Mouse (Mus musculus) myocyte (in vitro differentiated cells): Measurements from ENCODE around the gene Ccdc171.

ENCODE experiments used
- CEBPB ChIP-seq: IDR thresholded peaks from 2 replicates; pipeline ENCODE4 v1.6.1; 2011; ENCODE audit warnings: mild to moderate bottlenecking, moderate library complexity; ENCODE audit not compliant: poor library complexity, insufficient read depth, severe bottlenecking
- E2F4 ChIP-seq: IDR thresholded peaks from one replicate; pipeline ENCODE4 v1.6.1; 2011; ENCODE audit warnings: mild to moderate bottlenecking, control low read depth, moderate library complexity; ENCODE audit not compliant: insufficient read depth
- MAX ChIP-seq: IDR thresholded peaks from one replicate; pipeline ENCODE4 v1.6.1; 2011; ENCODE audit warnings: low read depth, mild to moderate bottlenecking, control low read depth
- MYOD1 ChIP-seq, 3 experiments: IDR thresholded peaks; one replicate each; pipeline ENCODE4 v1.6.1; 2011; ENCODE audit warnings: control low read depth in 2 of 3, low read depth in 2 of 3, mild to moderate bottlenecking in 2 of 3, moderate library complexity in 1 of 3; ENCODE audit not compliant: insufficient read length in 2 of 3, control insufficient read depth in 1 of 3
- MYOG ChIP-seq, 3 experiments: IDR thresholded peaks; one replicate each; pipeline ENCODE4 v1.6.1; 2011; ENCODE audit warnings: control low read depth in 2 of 3, low read depth in 2 of 3, mild to moderate bottlenecking in 2 of 3; ENCODE audit not compliant: insufficient read length in 2 of 3, control insufficient read depth in 1 of 3, insufficient read depth in 1 of 3
- POLR2A ChIP-seq: IDR thresholded peaks from one replicate; pipeline ENCODE4 v1.6.1; 2011; ENCODE audit warnings: low read depth, mild to moderate bottlenecking, control low read depth, moderate library complexity; ENCODE audit not compliant: insufficient read length
- REST ChIP-seq: IDR thresholded peaks from one replicate; pipeline ENCODE4 v1.6.1; 2011; ENCODE audit warnings: mild to moderate bottlenecking, control low read depth, moderate library complexity; ENCODE audit not compliant: insufficient read depth, insufficient read length
- SRF ChIP-seq: IDR thresholded peaks from one replicate; pipeline ENCODE4 v1.6.1; 2011; ENCODE audit warnings: low read depth; ENCODE audit not compliant: control insufficient read depth, insufficient read length
- TCF12 ChIP-seq: IDR thresholded peaks from one replicate; pipeline ENCODE4 v1.6.1; 2011; ENCODE audit warnings: mild to moderate bottlenecking, control low read depth; ENCODE audit not compliant: poor library complexity, insufficient read depth, severe bottlenecking
- USF1 ChIP-seq: IDR thresholded peaks from one replicate; pipeline ENCODE4 v1.6.1; 2011; ENCODE audit warnings: low read depth, mild to moderate bottlenecking, control low read depth, moderate library complexity

DNA sequence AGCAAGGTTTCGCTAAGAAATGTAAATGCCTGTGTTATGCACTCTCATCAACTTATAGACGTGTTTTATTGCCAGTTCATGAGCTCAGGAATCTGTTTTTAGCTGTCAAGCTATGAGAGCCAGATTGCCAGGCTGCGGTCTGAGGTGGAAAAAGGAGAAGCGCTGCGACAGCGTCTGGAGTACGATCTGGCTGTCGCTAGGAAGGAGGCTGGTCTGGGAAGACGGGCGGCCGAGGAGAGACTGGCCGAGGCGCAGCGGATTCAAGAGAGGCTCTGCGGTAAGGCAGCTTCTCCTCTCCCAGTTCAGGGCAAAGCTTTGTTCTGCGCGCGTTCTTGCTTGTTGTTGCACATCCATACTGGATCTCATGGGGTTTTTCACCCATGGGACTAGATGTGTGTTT is 24.2 kb downstream of the Ccdc171 start:
- no peak for TF ChIP-seq USF1
- TF ChIP-seq TCF12: no peak
- no peak for TF ChIP-seq SRF
- no peak for TF ChIP-seq REST
- no peak for TF ChIP-seq POLR2A
- TF ChIP-seq CEBPB: no peak
- no peak for TF ChIP-seq E2F4
- no peak for TF ChIP-seq MYOD1 (IDR thresholded peaks at IDR 0.05; ENCODE audit: control insufficient read depth in 1 of 3, insufficient read length in 2 of 3, low read depth in 2 of 3)
- TF ChIP-seq MYOG (IDR thresholded peaks at IDR 0.05; ENCODE audit: control insufficient read depth in 1 of 3, insufficient read depth in 1 of 3, insufficient read length in 2 of 3, low read depth in 2 of 3): no peak
- no peak for TF ChIP-seq MAX
